Mouse (Mus musculus) frontal cortex, adult (tissue): Measurements from ENCODE around the gene Erbb4.

Experiments
- ATAC-seq: cut with Nextera tagmentation; 2 replicates; pipeline ENCODE4 v1.9.2; 2017; ENCODE audit warnings: mild to moderate bottlenecking, moderate library complexity, mixed read lengths; ENCODE audit not compliant: low TSS enrichment

Gene Erbb4

DNA sequence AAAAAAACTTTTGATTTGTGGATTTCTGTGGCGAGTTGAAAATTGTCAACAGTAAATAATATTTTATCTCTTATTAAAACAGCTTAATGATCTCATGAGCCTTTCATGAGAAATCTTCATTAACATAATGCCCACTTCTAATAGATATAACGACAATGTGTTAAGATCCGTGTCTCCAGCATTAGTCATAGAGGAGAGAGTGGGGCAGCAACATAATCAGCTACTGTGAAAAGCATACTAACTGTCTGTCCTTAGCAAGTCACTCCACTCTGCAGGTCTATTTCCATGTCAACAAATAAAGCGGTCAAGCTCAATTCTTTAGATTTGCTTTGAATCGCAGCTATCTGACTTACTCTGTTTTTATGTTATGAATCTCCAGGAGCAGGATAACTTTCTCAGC is 80.0 kb downstream of the Erbb4 start:
- ATAC-seq, result no peak

DNA sequence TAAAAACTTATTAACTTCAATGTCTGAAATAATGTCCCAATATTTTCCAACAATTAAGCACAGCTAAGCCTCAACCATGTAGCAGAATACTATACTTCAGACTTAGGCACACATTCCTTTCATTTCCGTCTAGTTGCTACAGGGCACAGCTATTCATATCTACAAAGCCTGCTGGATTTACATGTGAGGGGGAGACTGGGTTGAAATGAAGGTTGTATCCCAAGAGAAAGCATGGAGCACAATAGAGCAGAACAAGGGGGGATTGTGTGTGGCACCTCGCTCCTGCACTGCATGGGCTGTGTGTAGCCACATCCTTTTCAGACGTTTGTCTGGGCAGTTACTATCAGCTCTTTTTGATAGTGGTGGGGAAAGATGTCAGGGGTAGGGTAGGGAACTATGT is 83.0 kb downstream of the Erbb4 start:
- no peak for ATAC-seq

DNA sequence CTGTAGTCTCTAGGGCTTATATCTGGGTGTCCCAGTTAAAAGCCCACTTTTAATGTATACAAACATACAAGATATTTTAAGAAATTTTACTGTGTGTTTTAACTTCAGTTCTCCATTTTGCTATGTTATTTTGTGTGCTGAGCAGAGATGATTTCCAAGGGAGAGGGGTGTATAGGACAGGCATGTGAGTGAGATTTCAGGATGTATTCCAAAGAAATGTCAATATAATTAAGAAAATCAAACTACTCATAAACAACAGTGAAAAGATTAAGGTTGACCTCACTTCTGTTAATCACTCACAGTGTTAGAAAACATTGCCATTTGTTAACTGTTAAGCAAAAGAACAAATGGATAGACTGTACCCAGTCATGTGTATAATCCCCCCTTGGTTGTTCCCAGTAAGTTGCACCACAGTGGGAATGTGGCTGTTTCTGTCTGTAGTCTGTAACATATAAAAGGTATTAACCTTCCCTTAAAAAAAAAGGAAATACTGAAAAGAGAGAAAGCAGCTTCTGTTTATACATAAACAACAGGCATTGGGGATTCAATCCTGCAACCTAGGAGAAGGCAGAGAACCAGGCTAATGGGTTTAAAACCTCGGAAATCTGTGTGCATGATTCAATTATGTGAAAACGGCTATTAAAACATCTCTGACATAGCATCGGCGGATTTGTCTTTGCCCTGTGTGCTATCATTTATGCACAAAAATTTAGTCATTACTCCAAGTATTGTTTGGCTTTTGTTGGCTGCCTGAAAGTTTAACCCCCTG is 84.5 kb downstream of the Erbb4 start:
- ATAC-seq, result no peak

DNA sequence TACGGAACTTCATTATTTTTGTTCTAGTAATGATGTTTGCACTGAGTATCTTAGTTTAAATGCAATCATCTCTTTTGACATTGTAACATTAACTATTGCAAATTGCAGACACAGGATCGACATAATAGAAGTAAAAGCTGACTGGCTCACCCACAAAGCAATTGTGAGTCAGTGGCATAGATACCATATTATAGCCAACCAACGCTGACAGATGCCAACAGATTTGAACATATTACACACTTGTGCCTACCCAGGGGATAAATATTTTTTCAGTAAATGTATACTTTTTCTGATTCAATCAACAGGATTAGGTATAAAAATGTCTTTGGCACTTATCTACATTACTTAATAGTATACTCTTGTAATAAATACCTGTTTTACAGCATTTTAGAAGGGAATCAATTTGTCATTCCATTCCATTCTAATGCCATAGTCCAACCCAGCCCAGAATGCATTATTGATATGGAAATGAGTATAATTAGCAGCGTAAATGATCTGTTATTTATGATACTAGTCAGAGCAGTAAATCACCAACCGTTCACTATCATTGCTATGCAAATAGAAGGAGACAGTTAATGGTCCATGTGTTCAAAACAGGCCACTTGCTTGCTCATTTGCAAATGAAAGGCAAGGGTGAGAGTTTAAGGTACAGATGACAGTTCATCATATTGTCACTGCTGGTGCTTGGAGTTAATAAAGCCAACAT is 97.9 kb downstream of the Erbb4 start:
- ATAC-seq, result no peak

DNA sequence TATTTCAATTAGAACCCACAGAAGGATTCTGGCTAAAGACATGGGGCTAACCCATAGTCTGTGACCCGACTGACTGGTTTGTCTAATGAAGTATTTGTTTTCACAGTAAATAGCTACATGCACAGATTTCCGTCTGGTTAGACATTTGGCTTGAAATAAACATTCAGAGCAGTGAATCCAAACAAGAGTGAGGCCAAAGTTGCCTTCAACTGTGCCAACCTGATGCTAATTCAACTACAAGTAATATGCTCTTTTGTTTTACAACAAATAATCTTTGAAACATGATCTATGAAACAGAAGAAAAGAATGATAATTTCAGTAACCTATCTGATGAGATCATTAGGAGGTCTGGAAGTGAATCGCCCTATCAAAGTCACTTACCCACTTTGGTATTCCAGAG is 106.5 kb downstream of the Erbb4 start:
- no peak for ATAC-seq

DNA sequence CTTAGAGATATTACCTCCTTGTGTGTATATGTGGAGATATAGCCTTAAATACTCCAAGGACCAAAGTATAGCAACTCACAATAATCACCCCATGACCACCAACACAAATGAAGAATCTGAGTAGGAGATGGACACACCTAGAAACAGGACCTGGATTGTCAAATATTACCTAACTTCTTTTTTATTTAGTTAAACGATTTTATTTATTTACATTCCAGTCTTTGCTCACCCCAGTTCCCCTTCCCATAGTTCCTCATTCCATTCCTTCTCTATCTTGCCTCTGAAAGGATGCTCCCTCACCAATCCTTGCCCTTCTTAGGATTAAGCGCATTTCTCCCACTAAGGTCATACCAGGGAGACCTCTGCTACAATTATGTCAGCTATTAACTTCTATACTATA is 128.6 kb downstream of the Erbb4 start:
- ATAC-seq, result no peak

DNA sequence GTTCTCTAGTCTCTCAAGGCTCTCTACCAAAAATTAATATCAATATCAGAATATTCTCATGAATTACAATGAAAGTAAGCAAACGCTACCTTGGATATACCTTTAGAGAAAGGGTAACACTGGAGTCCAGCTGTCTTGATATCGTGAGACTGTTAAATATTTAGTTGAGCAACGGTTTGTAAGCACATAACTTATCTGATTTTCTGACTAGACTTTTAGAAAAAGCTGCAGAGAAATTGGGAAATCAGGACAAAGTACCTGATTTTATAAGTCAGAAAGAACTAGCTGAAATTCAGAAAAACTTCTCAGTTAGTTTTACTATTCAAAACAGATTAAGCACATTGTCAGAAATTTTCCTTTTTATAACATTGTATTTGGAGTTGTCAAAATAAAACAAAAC is 129.3 kb downstream of the Erbb4 start:
- no peak for ATAC-seq

DNA sequence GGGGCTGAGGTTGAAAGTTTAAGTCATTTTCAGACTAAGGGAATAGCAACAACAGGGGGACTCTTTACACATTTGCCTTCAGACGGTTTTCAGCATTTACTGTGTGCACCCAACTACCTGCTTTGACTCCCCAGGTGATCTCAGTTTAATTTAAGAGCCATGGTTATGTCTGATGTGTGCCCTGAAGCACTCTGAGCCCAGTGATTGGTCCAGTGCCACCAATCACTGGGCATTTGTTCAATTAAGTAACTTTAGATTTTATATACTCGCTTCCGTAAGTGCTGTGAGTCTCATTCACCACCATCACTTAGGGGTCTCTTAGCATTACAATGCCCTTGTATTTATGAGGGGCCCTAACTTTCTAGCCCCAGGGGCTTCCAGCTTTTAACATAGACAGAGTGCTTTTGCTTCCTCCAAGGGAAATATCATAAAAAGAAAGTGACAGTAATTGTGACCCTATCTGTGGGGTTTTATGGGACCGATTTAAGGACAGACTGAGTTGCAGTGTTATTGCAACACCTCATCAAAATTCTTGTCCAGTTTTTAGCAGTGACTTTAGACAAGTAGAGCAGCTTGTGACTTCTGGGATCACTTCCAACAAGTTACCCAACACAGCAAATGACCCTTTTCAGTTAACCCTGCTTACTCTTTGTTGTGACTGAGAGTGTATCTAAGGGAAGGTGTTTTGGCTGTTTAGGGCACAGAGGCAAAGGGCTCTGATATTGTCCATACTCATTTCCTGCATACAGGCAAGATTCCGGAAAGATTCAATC is 134.3 kb downstream of the Erbb4 start:
- no peak for ATAC-seq

DNA sequence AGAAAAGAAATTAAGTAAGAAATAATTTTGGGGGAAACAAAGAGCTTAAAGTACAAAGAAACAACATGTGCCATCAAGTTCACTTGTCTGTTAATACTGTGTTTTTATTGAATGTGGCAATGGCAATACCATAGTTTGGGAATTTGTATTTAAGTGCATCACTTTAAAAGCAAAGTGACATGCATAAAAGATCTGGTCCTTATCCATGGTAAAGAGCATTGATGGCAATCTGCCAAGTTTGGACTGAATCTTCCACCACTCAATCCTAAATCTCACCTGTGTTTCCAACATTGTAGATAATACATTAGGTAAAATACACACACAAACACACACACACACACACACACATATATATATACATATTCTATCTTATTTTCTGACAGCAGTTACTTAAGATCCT is 143.7 kb downstream of the Erbb4 start:
- ATAC-seq, result no peak

DNA sequence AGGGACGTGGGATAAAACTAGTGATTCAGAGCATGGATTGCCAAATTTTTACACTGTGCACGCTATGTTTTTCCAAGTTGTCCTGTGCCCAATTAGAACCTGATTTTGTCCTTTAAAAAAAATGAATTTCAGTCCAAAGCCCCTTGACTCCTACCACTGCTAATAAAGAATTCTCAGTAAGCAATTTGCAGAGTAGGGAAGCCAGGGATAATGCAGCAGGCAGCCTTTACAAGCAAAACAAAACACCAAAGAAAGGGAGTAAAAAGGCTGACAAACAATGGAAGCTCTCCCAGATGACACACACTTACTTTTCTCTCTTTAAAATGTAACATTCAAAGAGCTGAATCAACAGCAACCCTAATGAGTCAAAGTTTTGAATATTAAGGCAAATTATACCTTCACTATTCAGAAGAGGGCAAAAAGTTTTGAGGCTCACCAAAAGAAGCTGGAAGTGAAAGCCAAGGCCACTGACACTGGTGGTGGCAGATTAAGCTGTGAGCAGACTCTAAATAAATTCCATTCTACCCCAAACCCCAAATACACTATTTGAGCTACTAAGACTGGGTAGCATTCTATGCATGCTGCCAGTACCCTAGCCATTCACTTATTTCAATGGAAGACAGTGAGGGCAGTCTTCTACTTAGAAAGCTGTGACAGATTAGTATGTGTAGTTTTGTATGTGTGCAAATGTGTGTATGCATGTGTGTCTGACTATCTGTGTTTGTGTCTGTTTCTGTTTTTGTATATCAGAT is 146.3 kb downstream of the Erbb4 start:
- no peak for ATAC-seq

DNA sequence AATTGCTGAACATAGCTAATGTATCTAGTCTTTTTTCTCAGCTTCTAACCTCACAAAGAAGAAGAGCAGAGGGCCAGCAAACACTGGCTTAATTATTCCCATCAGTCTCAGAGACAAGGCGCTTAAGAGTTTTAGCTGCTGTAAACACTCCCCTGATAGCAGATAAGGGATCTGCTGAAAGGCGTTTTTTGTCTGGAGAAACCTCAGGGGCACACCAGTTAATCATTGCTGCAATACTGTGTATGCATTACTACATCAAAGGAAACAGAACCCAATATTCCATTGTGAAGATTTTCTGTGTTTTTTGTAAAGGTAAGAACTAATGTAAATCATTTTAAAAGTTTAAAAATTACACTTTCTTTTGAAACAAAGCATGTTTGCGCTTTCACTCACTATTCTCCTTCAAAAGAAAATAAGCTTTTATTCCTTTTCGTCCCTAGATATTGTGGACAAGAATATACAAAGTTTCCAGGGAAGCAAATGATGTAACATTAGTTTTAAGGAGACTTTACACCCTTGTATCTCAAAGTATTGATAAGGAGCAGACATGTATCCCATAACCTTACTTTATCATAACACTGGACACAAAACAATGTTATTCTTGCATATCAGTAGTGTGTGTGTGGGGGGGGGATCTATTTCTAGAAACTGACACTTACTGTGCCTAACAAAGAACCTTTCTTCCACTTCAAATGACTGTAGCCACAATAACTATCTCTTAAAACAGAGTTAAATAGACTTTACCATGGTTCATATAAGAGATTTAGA is 150.9 kb downstream of the Erbb4 start:
- ATAC-seq, result no peak

DNA sequence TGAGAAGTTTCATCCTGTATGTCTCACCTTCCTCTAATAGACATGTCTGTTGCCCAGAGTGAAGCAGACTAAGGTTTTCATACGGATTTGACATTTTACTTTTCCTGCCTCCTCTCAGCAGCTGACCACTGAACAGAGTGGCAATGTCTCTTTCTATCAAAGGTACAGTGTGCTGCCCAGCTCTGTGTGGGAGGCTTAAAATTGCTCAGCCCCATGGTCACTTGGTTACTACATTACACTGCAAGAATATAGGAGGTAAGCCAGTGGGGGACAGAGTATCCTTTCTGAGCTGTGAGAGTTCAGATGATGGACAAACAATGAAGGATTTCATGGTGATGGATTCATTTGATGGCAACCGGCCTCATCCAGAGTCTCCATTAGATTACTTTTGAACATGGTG is 152.4 kb downstream of the Erbb4 start:
- ATAC-seq, result peak; percentile 34; the same call in 1 of the 2 replicates

DNA sequence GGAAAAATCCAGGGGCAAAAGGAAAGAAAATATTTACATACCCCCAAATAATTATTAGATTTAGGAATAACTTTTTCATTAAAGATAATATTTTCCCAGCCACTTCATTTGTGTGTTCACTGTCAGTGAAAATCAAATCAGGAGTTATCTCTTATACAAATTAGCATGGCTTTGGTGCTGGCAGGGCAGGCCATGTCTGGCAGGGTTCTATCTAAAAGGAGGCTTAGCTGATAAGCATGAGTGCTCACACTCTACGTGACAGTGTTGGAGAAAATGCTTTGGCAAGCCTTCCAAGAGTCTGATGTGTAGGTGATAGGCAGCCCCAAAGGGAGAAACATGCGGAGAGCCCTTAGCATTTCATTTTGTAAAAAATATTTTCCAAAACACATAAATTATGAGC is 164.7 kb downstream of the Erbb4 start:
- no peak for ATAC-seq

DNA sequence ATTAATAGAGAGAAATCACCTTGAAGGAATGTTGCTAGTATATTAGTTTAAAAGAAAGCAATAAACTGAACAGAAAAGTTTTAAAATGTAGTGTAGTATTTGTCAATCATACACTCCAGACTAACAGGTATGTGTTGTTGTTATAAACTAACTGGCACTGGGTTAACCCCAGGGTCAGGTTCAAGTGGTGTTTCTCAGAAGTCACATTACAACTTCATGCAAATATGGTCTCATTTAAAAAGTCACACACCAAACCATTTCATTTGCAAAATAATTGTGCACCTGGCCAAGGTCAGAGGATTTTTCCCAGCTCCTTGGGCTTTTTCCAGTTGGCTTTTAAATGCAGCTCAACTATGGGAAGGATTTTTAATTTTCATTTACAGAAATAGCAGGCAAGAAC is 173.1 kb downstream of the Erbb4 start:
- no peak for ATAC-seq

DNA sequence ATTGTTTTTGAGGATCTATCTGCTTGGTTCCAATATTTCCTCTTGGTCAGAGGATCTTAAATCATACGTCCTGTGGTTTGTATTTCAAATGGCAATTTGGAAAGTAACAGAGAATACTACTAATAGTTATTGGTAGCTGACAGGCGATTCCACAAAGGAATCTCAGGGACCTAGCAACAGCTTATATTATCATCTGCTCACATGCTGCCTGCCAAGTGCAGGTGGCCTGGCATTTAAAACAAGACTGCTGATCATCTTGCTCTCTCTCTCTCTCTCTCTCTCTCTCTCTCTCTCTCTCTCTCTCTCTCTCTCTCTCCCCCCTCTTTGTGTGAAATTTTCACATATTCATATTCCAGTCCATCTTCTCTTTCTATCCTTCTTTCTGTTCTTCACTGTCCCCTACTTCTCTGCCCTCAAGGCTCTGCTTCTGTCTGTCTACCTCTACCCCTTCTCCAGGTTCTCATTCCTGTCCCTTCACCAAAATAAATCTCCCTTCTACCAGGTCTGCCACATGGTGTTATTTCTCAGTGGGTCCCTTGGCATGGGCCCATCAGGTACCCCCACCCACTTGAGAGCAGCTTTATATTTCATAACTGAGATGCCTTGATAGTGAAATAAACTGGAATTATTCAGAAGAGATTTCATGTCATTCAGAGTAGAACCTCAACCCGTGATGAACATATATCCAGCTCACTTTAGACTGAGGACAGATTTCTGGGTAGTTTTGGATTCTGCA is 174.4 kb downstream of the Erbb4 start:
- no peak for ATAC-seq

DNA sequence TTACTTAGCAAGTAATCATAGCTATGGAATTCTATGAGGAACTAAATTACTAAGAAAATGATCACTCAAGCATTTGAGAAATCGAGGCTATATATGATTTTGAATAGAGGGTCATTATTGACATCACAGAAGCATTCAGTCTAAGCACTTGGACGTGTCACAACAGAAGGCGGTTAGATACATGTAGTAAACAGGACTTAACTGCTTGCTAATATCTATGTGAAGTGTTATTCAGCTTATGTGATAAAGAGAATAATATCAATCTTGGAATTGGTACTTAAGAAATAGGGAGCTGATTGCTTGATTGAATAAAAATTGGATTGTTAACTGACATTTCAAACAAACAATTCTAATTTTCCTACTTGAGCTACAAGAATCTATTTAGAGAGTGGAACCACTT is 190.0 kb downstream of the Erbb4 start:
- no peak for ATAC-seq

DNA sequence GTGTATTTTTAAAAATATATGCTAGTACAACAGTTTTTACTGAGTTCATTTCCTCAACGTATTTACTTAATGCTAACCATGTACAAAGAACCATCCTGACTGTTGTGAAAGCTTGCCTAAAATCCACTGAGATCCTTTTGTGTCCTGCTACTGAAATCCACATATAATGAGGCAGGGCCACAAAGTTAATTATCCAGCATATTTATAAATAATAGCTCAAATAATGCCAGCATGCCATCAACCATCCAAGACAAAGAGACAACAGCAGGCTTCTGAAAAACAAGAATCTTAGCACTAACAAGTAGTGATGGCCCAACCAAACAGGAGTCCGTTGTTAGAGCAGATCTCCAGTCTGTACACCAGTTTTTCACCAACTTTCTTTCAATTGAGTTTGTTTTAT is 215.8 kb downstream of the Erbb4 start:
- no peak for ATAC-seq

DNA sequence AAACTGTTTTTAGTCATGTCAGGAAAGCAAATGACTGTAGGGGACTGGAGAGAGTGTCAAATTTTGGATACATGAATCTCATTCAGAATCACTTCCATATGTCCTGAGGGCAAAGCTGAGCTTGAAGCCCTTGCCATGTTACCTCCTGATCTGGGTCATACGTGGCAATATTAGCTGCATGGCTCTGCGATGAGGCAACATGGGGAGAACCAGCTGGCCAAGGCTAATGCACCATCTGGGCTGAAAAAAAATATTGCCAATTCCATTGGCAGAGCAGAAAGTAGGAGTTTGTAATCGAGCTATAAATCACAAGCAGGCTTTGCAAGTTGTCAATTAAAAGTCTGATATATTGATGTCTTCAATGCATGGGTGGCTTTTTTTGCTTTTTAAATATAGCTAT is 221.0 kb downstream of the Erbb4 start:
- no peak for ATAC-seq

DNA sequence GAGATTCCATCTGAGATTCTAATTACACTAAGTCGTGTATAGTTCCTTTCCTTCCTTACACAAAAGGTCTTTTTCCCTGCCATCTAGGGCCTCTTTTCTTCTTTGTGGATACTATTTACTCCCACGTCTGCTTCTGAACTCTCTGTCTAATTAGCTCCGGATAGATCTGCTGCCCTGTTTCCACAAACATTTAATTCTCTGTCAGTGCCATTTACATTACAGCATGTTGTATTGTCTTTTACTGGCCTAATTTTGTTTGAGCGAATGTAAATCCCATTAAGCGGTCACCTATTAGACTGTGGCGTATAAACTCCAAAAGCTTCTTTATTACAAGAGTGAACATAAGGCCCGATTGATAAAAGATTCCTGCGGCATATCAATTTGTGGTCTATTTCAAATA is 232.9 kb downstream of the Erbb4 start:
- ATAC-seq, result no peak

DNA sequence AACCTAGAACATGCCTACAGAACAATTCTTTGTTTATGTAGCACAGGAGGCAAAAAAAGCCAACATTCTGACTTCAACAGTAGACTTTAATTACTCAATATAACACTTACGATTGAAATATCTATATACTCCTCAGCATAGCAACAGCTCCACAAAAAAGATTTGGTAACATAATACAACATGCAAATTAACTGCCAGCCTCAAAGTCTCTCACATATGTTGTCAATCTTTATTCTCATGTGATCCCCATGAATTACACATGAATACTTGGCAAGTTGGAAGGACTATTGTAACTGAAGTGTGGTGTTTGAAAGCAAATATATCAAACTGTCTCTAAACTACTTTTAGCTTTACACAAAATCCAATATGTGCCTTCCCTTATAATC is 234.2 kb downstream of the Erbb4 start:
- ATAC-seq, result no peak
